ENCODE assay signal across 18 mouse cellular contexts in genomic region chr16:95759151-95759987, GRCm38 (mm10). TPM values are rescaled to one million over a fixed set of nuclear protein-coding genes. Genes with fewer than 3 reads are reported as not detected.
DNase-seq lines count a peak whose midpoint lies in the region; ATAC-seq lines count a peak whose summit lies in the region.
"Had no signal": no experiment of that assay in that cellular context is flagged by ENCODE, and none has a peak within 500 bp of the region (broad histone marks: within the 10 kb centered on the region; RNA-seq: fewer than 3 reads in every experiment).

No protein-coding gene starts in this region.

- WGBS in heart, embryonic 12.5 days, result 81% methylated on average over 8 of the region's 8 CpGs
- WGBS in midbrain, embryonic 11.5 days, result 86% methylated on average over 8 of the region's 8 CpGs
- WGBS in midbrain, embryonic 10.5 days, result 92% methylated on average over 8 of the region's 8 CpGs
- WGBS in stomach, embryonic 15.5 days, result 83% methylated on average over 8 of the region's 8 CpGs
- WGBS in forebrain, embryonic 12.5 days, result 87% methylated on average over 8 of the region's 8 CpGs

- H3K9me3 ChIP-seq in heart, embryonic 12.5 days (replicated peaks), result no peaks in the 10 kb centered on the region
- H3K9me3 ChIP-seq in midbrain, embryonic 11.5 days (ENCODE audit: control insufficient read depth, low read length), result no peaks in the 10 kb centered on the region
- H3K9me3 ChIP-seq in midbrain, embryonic 10.5 days (replicated peaks), result no peaks in the 10 kb centered on the region
- no peaks in the 10 kb centered on the region for H3K9me3 ChIP-seq in stomach, embryonic 15.5 days
- H3K9me3 ChIP-seq in forebrain, embryonic 12.5 days, result no peaks in the 10 kb centered on the region
- H3K9me3 ChIP-seq: hindbrain, embryonic 12.5 days; kidney, embryonic 15.5 days; liver, embryonic 12.5 days; midbrain, embryonic 13.5 days; neural tube, embryonic 12.5 days had no signal

- no peak overlapping the region for H3K4me2 ChIP-seq in heart, embryonic 12.5 days
- H3K4me2 ChIP-seq in midbrain, embryonic 11.5 days, result no peak overlapping the region
- H3K4me2 ChIP-seq in stomach, embryonic 15.5 days, result no peak overlapping the region
- H3K4me2 ChIP-seq in forebrain, embryonic 12.5 days, result no peak overlapping the region
- H3K4me2 ChIP-seq: hindbrain, embryonic 12.5 days; kidney, embryonic 15.5 days; liver, embryonic 12.5 days; midbrain, embryonic 13.5 days; neural tube, embryonic 12.5 days had no signal

- no peaks in the 10 kb centered on the region for H3K36me3 ChIP-seq in heart, embryonic 12.5 days
- H3K36me3 ChIP-seq in midbrain, embryonic 11.5 days (ENCODE audit: control insufficient read depth, insufficient read depth, low read length), result no peaks in the 10 kb centered on the region
- H3K36me3 ChIP-seq in midbrain, embryonic 10.5 days, result no peaks in the 10 kb centered on the region
- H3K36me3 ChIP-seq in stomach, embryonic 15.5 days, result no peaks in the 10 kb centered on the region
- no peaks in the 10 kb centered on the region for H3K36me3 ChIP-seq in forebrain, embryonic 12.5 days (replicated peaks)
- H3K36me3 ChIP-seq: hindbrain, embryonic 12.5 days; kidney, embryonic 15.5 days; liver, embryonic 12.5 days; midbrain, embryonic 13.5 days; neural tube, embryonic 12.5 days had no signal

- peaks cover 10% of the 10 kb centered on the region for H3K4me1 ChIP-seq in heart, embryonic 12.5 days (replicated peaks)
- no peaks in the 10 kb centered on the region for H3K4me1 ChIP-seq in midbrain, embryonic 11.5 days (ENCODE audit: control insufficient read depth, insufficient read depth, low read length)
- H3K4me1 ChIP-seq in midbrain, embryonic 10.5 days, result no peaks in the 10 kb centered on the region
- 0 out of 2 replicates have a peak, but pooled peaks cover 3% of the 10 kb centered on the region for H3K4me1 ChIP-seq in stomach, embryonic 15.5 days
- no peaks in the 10 kb centered on the region for H3K4me1 ChIP-seq in forebrain, embryonic 12.5 days
- H3K4me1 ChIP-seq: hindbrain, embryonic 12.5 days; kidney, embryonic 15.5 days; liver, embryonic 12.5 days; midbrain, embryonic 13.5 days; neural tube, embryonic 12.5 days had no signal

- no peak for DNase-seq in heart, postnatal 36 days
- peak; percentile 59 for DNase-seq in midbrain, embryonic 11.5 days (ENCODE audit: low spot score, missing footprints)
- DNase-seq in midbrain, embryonic 10.5 days (ENCODE audit: low spot score), result no peak
- DNase-seq in cerebellum, adult 9-10 months, result peak; percentile 97
- DNase-seq: embryo, embryonic 11 days; kidney, postnatal 4 days; lung, adult 2 months; lung, postnatal 4 days; thymus, adult 18-20 months had no signal

- no peak for ATAC-seq in heart, embryonic 12.5 days (ENCODE audit: insufficient number of reproducible peaks, low FRiP score)
- ATAC-seq in midbrain, embryonic 11.5 days (ENCODE audit: low FRiP score), result no peak
- no peak for ATAC-seq in stomach, embryonic 15.5 days (ENCODE audit: insufficient read depth, low FRiP score, low read depth)
- no peak for ATAC-seq in megakaryocyte, adult 5-6 weeks (ENCODE audit: poor library complexity, severe bottlenecking)
- ATAC-seq in forebrain, embryonic 12.5 days (ENCODE audit: low FRiP score), result no peak
- ATAC-seq: liver, embryonic 12.5 days; midbrain, embryonic 13.5 days had no signal

- H3K27me3 ChIP-seq in heart, embryonic 12.5 days (replicated peaks), result no peaks in the 10 kb centered on the region
- H3K27me3 ChIP-seq in midbrain, embryonic 11.5 days (ENCODE audit: control insufficient read depth, insufficient read depth, low read length), result no peaks in the 10 kb centered on the region
- no peaks in the 10 kb centered on the region for H3K27me3 ChIP-seq in midbrain, embryonic 10.5 days (ENCODE audit: low read depth, poor library complexity, severe bottlenecking)
- H3K27me3 ChIP-seq in stomach, embryonic 15.5 days (replicated peaks), result no peaks in the 10 kb centered on the region
- no peaks in the 10 kb centered on the region for H3K27me3 ChIP-seq in forebrain, embryonic 12.5 days
- H3K27me3 ChIP-seq: hindbrain, embryonic 12.5 days; kidney, embryonic 15.5 days; liver, embryonic 12.5 days; midbrain, embryonic 13.5 days; neural tube, embryonic 12.5 days had no signal

- intact Hi-C loops in heart, postnatal 36 days (cut with DNase I), result no loop called here

- peak overlapping the region; percentile 18; the same call in 1 of the 2 replicates for H3K27ac ChIP-seq in heart, embryonic 12.5 days (ENCODE audit: poor library complexity, severe bottlenecking)
- no peak overlapping the region for H3K27ac ChIP-seq in midbrain, embryonic 11.5 days (ENCODE audit: low read depth, low read length)
- H3K27ac ChIP-seq in midbrain, embryonic 10.5 days (replicated peaks), result no peak overlapping the region
- peak overlapping the region; percentile 51; the same call in 1 of the 2 replicates for H3K27ac ChIP-seq in stomach, embryonic 15.5 days
- H3K27ac ChIP-seq in forebrain, embryonic 12.5 days, result no peak overlapping the region
- H3K27ac ChIP-seq: hindbrain, embryonic 12.5 days; kidney, embryonic 15.5 days; liver, embryonic 12.5 days; midbrain, embryonic 13.5 days; neural tube, embryonic 12.5 days had no signal

- no peak overlapping the region for H3K9ac ChIP-seq in heart, embryonic 12.5 days
- H3K9ac ChIP-seq in midbrain, embryonic 11.5 days (ENCODE audit: low read length), result no peak overlapping the region
- H3K9ac ChIP-seq in stomach, embryonic 15.5 days, result no peak overlapping the region
- no peak overlapping the region for H3K9ac ChIP-seq in forebrain, embryonic 12.5 days
- H3K9ac ChIP-seq: hindbrain, embryonic 12.5 days; kidney, embryonic 15.5 days; liver, embryonic 12.5 days; midbrain, embryonic 13.5 days; neural tube, embryonic 12.5 days had no signal

- no peak overlapping the region for H3K4me3 ChIP-seq in heart, embryonic 12.5 days
- no peak overlapping the region for H3K4me3 ChIP-seq in midbrain, embryonic 11.5 days (ENCODE audit: low read depth, low read length)
- H3K4me3 ChIP-seq in midbrain, embryonic 10.5 days, result no peak overlapping the region
- no peak overlapping the region for H3K4me3 ChIP-seq in stomach, embryonic 15.5 days (replicated peaks)
- H3K4me3 ChIP-seq in forebrain, embryonic 12.5 days (replicated peaks), result no peak overlapping the region
- H3K4me3 ChIP-seq: hindbrain, embryonic 12.5 days; kidney, embryonic 15.5 days; liver, embryonic 12.5 days; midbrain, embryonic 13.5 days; neural tube, embryonic 12.5 days had no signal

RNA-seq across cellular contexts. Expression of gene Ets2, which starts 57.5 kb away (rescaled TPM):
- polyA plus RNA-seq in heart, embryonic 12.5 days (2016; fragmentation: Nextera tagmentation; extraction: Ambion mirVana), result 52.0 and 59.0 TPM in 2 replicates
- total RNA-seq in heart, postnatal 36 days (2021), result 100 to 1,000 TPM in 1 of 2 experiments, 10 to 100 TPM in 1; 78.2 to 109 TPM
- polyA plus RNA-seq in midbrain, embryonic 11.5 days (2014; fragmentation: Nextera tagmentation; extraction: Ambion mirVana), result 13.7 and 16.6 TPM in 2 replicates
- polyA plus RNA-seq in midbrain, embryonic 10.5 days (2016; fragmentation: Nextera tagmentation; extraction: Ambion mirVana), result 16.2 and 16.8 TPM in 2 replicates
- 59.2 and 60.1 TPM in 2 replicates for polyA plus RNA-seq in stomach, embryonic 15.5 days (2015; fragmentation: Nextera tagmentation; extraction: Ambion mirVana)
- total RNA-seq in megakaryocyte, adult 5-6 weeks (2015), result 7.6 and 8.7 TPM in 2 replicates
- 5.9 TPM in 2 replicates for total RNA-seq in megakaryocyte, adult 5-6 weeks (2017)
- 15.4 and 17.2 TPM in 2 replicates for polyA plus RNA-seq in forebrain, embryonic 12.5 days (2016; fragmentation: Nextera tagmentation; extraction: Ambion mirVana)

Comparison
In these comparisons a context has a peak if more than half of its experiments do, and no peak if none do; other contexts are left out.
1. DNase-seq: peak in midbrain, embryonic 11.5 days (single experiment) and cerebellum, adult 9-10 months (single experiment); none in heart, postnatal 36 days (0 of 2) and midbrain, embryonic 10.5 days (single experiment).
2. H3K27ac ChIP-seq: peak in heart, embryonic 12.5 days (single experiment) and stomach, embryonic 15.5 days (single experiment); none in midbrain, embryonic 11.5 days (single experiment), midbrain, embryonic 10.5 days (single experiment) and forebrain, embryonic 12.5 days (single experiment).